Mouse (Mus musculus) bone marrow macrophage, adult 2 months (primary cell): ENCODE results near the gene Ntn3.

Source experiments
- CTCF ChIP-seq: IDR thresholded peaks from 2 replicates; pipeline ENCODE4 v1.5.1; 2012; ENCODE audit warnings: low read depth, mild to moderate bottlenecking, low read length, moderate library complexity
- POLR2A ChIP-seq: IDR thresholded peaks from 2 replicates; pipeline ENCODE4 v1.6.1; 2012; ENCODE audit warnings: mild to moderate bottlenecking, low read depth, low read length, borderline replicate concordance

- TF ChIP-seq POLR2A = no peak
- TF ChIP-seq CTCF = peak; percentile 36; the same call in 1 of the 2 replicates
These were observed 35.9 kb downstream of the Ntn3 start for GRCm38 (mm10) chr17:24173423-24173822.
